Mouse (Mus musculus) cerebellum, adult 2 months (tissue): ENCODE results near the gene Fshr.

ENCODE experiments used
- CTCF ChIP-seq: fragments of 200-500 bp; IDR thresholded peaks from 2 replicates; pipeline ENCODE4 v1.5.1; 2011; ENCODE audit warnings: low read depth, mild to moderate bottlenecking, control low read depth, low read length, moderate library complexity, borderline replicate concordance; ENCODE audit not compliant: insufficient read depth
- POLR2A ChIP-seq: fragments of 200-500 bp; IDR thresholded peaks from 2 replicates; pipeline ENCODE4 v1.6.1; 2011; ENCODE audit warnings: low read length, control low read depth, borderline replicate concordance; ENCODE audit not compliant: insufficient read depth

DNA sequence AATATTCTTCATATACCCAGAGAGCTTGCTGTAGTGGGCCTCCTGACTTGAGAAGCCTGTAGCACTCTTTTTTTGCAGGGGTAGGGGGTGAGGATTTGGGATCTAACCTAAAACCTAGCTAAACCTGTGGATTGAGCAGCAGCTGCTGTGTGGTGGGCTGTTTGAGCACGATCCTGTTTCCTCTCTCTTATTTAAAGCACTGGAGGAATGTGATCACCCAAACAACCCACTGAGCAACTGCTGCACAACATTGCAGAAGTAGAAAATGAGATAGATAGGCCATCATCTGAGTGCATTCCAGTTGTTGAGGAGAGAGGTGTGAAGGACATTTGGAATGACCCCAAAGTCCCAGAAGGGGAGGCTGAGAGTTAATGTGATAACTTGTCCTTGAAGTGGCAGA is 202.2 kb downstream of the Fshr start:
- TF ChIP-seq POLR2A = no peak
- no peak for TF ChIP-seq CTCF
